Mouse (Mus musculus) lung, embryonic 16.5 days (tissue): ENCODE data around the gene R3hdm1. TPM values are rescaled to one million over a fixed set of nuclear protein-coding genes. Genes with fewer than 3 reads are reported as not detected.

Experiments
- ATAC-seq: fragments of 200-750 bp; cut with Nextera tagmentation; 2 replicates; pipeline ENCODE4 v1.8.0; 2017; ENCODE audit warnings: low read depth, mild to moderate bottlenecking, moderate library complexity
- H3K27ac ChIP-seq: fragments of 300-500 bp; sonication (generic); 2 replicates; pipeline ENCODE4 v1.5.1; 2014; ENCODE audit warnings: mild to moderate bottlenecking, control low read depth, low read length
- H3K27me3 ChIP-seq: fragments of 300-500 bp; sonication (generic); 2 replicates; pipeline ENCODE4 v1.6.1; 2014; ENCODE audit warnings: low read depth, low read length, mixed read lengths; ENCODE audit not compliant: control insufficient read depth, insufficient read depth
- H3K36me3 ChIP-seq: fragments of 300-500 bp; sonication (generic); 2 replicates; pipeline ENCODE4 v1.6.1; 2014; ENCODE audit warnings: low read length; ENCODE audit not compliant: control insufficient read depth, insufficient read depth
- H3K4me1 ChIP-seq: fragments of 300-500 bp; sonication (generic); replicated peaks from 2 replicates; pipeline ENCODE4 v1.6.1; 2014; ENCODE audit warnings: low read length, mixed read lengths; ENCODE audit not compliant: control insufficient read depth, insufficient read depth
- H3K4me2 ChIP-seq: fragments of 300-500 bp; sonication (generic); 2 replicates; pipeline ENCODE4 v1.6.1; 2014; ENCODE audit warnings: low read depth, low read length, control low read depth
- H3K4me3 ChIP-seq: fragments of 300-500 bp; sonication (generic); 2 replicates; pipeline ENCODE4 v1.5.1; 2014; ENCODE audit warnings: mild to moderate bottlenecking, low read length, control low read depth
- H3K9ac ChIP-seq: fragments of 300-500 bp; sonication (generic); 2 replicates; pipeline ENCODE4 v1.6.1; 2014; ENCODE audit warnings: low read length, control low read depth
- H3K9me3 ChIP-seq: fragments of 300-500 bp; sonication (generic); 2 replicates; pipeline ENCODE4 v1.6.1; 2016; ENCODE audit warnings: low read length; ENCODE audit not compliant: control insufficient read depth
- WGBS: fragments of 180-500 bp; shearing (Covaris S2); extraction: QIAGEN DNeasy Blood & Tissue Kit; methylation state at CpG from one replicate; pipeline ENCODE4 v1.1.7; 2014; 5-methylcytosine and 5-hydroxymethylcytosine counted together
- polyA plus RNA-seq: library from polyadenylated mRNA; unstranded; fragments of >200 nt; fragmentation: Nextera tagmentation; extraction: Ambion mirVana; gene quantifications from 2 replicates; pipeline ENCODE4 v1.2.1, GENCODE M21; 2015

The R3hdm1 gene
- 53.1 and 57.1 TPM in 2 replicates for polyA plus RNA-seq

DNA sequence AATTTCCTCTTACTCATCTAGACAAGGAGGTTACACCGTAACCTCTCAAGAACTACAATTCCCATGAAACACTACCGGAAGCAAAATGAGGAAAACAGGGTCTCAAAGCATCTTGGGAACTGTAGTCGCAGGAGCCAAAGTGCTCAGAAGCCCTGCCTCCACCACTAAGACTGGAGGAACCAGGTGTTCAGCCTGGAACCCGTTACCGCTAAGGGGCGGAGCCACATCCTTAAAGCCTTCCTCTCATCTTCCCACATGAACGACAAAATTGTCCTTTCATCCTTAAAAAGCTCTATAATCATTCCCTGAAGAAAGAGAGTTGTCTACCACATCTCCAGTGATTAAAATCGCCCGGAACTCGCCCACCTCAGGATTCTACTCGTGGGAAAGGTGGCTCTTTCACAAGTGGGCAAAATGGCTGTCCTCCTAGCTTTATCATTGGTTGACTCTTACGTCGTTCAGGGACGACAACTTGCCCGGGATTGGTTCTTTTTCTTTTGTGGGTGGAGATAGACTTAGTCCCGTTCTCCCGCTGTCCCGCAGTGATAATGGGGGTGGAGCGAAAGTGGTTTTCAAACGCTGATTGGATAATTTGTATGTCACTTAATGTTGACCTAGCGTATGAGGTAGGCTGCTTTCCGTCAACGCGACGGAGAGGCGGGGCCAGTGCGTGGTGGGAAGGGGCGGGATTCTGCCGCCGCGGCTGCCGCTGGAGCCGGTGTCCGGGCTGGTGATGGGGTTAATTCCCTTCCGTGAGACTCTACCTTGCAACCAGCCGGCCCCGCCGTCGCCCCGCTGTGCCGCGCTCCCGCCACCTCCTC, at the start of gene R3hdm1, which contains the start of gene Zranb3:
R3hdm1 (plus strand) TSS at position 661 of the 821 bp plus-strand sequence.
Zranb3 (minus strand) TSS at position 407 of the 821 bp plus-strand sequence.
- Histone ChIP-seq H3K9ac (peak within 1 kb of the TSS; percentile 88), H3K27me3 (no peaks in the 10 kb centered on the region), H3K4me1 (peaks cover 6% of the 10 kb centered on the region), H3K4me3 (peak within 1 kb of the TSS; percentile 91), H3K36me3 (no peaks in the 10 kb centered on the region), H3K4me2 (peak within 1 kb of the TSS; percentile 88), H3K9me3 (no peaks in the 10 kb centered on the region), H3K27ac (peak within 1 kb of the TSS; percentile 91)
- peak; percentile 97 for ATAC-seq
- under 1% methylated on average over 43 of the region's 43 CpGs for WGBS

DNA sequence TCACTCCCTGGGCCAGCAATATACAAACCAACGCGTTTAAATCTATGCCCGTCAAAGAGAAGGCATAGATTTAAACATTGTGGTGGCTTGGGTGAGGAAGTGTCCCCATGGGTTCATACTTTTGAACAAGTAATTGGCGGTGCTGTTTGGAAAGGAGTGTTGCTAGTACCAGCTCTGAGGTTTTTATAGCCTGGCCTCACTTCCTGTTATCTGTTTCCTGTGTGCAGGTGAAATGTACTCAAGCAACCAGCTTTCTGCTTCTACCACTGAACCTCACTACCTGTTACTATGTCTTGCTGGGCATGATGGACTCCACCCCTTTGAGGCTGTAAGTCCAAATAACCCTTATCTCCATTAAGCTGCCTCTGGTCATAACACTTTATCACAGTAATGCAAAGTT, 45.8 kb upstream of the R3hdm1 start:
- Histone ChIP-seq H3K4me1 (no peaks in the 10 kb centered on the region), H3K4me3 (no peak overlapping the region), H3K4me2 (no peak overlapping the region), H3K27ac (no peak overlapping the region), H3K36me3 (no peaks in the 10 kb centered on the region), H3K9me3 (no peaks in the 10 kb centered on the region), H3K27me3 (no peaks in the 10 kb centered on the region), H3K9ac (no peak overlapping the region)
- WGBS = 92% methylated on average over 4 of the region's 4 CpGs
- ATAC-seq = no peak

DNA sequence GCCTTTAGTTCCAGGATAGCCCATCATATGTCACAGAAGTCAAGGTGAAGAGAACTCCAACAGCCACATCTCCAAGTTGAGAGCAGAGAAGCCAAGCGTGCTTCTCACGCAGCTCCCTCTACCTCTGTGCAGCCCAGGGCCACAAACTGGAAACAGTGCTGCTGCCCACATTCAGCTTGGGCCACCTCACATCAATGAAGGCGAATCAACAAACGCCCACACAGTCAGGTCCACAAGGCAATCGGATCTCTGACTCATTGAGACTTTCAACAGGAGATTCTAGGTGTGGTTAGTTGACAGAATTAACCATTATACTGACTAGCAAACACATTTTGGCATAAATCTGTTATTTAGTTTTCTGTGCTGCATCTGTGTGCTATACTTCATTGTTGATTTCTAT, 44.5 kb upstream of the R3hdm1 start:
- Histone ChIP-seq H3K27ac (no peak overlapping the region), H3K36me3 (no peaks in the 10 kb centered on the region), H3K4me1 (no peaks in the 10 kb centered on the region), H3K27me3 (no peaks in the 10 kb centered on the region), H3K9me3 (no peaks in the 10 kb centered on the region), H3K9ac (no peak overlapping the region), H3K4me2 (no peak overlapping the region), H3K4me3 (no peak overlapping the region)
- ATAC-seq = no peak
- 95% methylated on average over 5 of the region's 5 CpGs for WGBS

DNA sequence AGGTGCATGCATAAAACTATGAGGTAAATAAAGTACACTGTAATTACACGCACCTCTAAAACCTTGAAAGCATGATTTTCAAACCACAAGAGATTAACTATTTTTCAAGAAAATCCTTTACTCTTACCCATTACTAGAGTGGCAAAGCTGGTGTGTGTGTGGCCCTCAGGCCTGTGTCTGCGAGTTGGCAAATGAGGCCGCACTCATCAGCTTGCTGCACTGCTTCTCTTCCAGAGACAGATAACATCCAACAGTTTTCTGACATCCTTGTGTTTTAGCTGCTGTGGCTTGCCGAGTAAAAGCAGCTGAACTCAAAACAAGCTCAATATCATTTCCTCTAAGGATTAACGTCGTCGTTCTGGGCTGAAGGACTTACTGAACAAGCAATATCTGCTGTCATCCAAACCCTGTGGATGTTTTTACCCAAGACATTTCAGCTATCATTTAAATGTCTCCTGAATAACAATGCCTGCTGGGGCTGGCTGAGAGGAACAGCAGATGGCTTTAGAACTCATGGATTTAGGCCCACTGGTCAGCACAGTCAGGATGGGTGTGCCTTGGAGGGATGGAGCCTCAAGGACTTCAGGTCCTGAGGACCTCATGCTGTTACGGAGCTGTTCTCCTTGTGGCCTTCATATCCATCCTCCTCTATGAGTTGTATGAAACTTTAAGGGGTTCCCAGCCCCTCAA, 42.3 kb upstream of the R3hdm1 start:
- H3K4me2 ChIP-seq = no peak overlapping the region
- H3K4me3 ChIP-seq = no peak overlapping the region
- H3K9ac ChIP-seq = no peak overlapping the region
- WGBS = 66% methylated on average over 8 of the region's 8 CpGs
- no peaks in the 10 kb centered on the region for H3K9me3 ChIP-seq
- H3K27me3 ChIP-seq = no peaks in the 10 kb centered on the region
- no peaks in the 10 kb centered on the region for H3K36me3 ChIP-seq
- H3K27ac ChIP-seq = no peak overlapping the region
- no peaks in the 10 kb centered on the region for H3K4me1 ChIP-seq
- no peak for ATAC-seq

DNA sequence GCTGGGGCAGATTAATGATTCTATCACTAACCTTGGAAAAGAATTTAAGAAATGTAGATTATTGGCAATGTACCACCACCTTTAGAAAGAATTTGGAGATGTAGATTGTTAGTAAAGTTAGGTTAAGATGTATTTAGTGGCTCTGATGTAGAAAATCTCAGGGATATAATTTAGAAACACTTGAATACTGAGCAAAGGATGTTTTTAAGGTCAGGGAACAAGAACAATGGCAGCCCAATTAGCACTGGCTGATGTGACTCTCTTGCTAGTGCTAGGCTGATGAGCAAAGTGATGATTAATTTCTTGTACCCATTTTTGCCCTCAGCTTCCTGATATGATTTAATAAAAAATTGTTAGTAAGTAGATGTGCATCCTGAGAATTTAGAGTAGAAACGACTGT, 41.7 kb upstream of the R3hdm1 start:
- H3K36me3 ChIP-seq = no peaks in the 10 kb centered on the region
- H3K27me3 ChIP-seq = no peaks in the 10 kb centered on the region
- H3K4me1 ChIP-seq = no peaks in the 10 kb centered on the region
- no peak overlapping the region for H3K4me2 ChIP-seq
- WGBS = 77% methylated on average over 1 of the region's 1 CpGs
- no peaks in the 10 kb centered on the region for H3K9me3 ChIP-seq
- H3K27ac ChIP-seq = no peak overlapping the region
- ATAC-seq = no peak
- H3K4me3 ChIP-seq = no peak overlapping the region
- no peak overlapping the region for H3K9ac ChIP-seq

DNA sequence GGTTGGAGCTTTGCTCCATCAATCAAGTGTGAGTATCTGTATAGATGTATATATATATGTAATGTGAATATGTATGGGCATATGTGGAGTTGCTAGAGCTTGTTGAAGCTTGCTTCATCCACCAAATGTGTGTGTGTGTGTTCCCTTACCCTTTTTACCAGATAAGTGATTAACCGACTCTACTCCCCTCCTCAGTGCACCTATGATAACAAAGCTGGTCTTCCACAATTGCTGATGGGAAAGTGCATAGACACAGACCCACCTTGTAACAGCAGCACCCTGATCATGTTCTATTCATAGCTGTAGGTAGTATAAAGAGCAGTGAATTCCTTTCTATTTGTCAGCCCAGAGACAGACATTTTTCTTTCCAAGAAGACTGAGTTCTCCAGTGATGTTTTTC, 40.9 kb upstream of the R3hdm1 start:
- 91% methylated on average over 1 of the region's 1 CpGs for WGBS
- H3K4me2 ChIP-seq = no peak overlapping the region
- no peak for ATAC-seq
- H3K27ac ChIP-seq = no peak overlapping the region
- no peak overlapping the region for H3K9ac ChIP-seq
- H3K9me3 ChIP-seq = no peaks in the 10 kb centered on the region
- H3K27me3 ChIP-seq = no peaks in the 10 kb centered on the region
- no peaks in the 10 kb centered on the region for H3K36me3 ChIP-seq
- no peak overlapping the region for H3K4me3 ChIP-seq
- H3K4me1 ChIP-seq = no peaks in the 10 kb centered on the region

DNA sequence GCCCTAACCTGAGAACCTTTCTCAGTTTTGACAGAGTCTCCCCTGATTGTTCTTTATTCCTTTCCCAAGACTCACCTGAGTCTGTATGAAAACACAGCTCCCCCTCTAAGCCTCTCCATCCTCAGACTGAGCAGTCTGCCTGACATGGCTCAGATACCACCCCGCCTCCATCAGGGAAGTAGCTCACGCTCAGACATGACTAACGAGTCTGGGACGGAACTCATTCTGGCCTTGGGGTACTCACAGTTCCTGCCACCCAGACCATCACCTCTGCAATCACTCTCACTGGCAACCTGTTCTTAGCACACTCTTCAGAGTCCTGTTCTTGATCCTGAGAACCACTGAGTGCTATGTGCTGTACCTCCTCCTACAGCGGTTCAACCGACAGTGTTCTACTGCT, 38.4 kb upstream of the R3hdm1 start:
- ATAC-seq = no peak
- no peak overlapping the region for H3K27ac ChIP-seq
- H3K4me1 ChIP-seq = no peaks in the 10 kb centered on the region
- no peak overlapping the region for H3K4me3 ChIP-seq
- 82% methylated on average over 6 of the region's 6 CpGs for WGBS
- H3K27me3 ChIP-seq = no peaks in the 10 kb centered on the region
- H3K9ac ChIP-seq = no peak overlapping the region
- H3K36me3 ChIP-seq = no peaks in the 10 kb centered on the region
- H3K9me3 ChIP-seq = no peaks in the 10 kb centered on the region
- H3K4me2 ChIP-seq = no peak overlapping the region

DNA sequence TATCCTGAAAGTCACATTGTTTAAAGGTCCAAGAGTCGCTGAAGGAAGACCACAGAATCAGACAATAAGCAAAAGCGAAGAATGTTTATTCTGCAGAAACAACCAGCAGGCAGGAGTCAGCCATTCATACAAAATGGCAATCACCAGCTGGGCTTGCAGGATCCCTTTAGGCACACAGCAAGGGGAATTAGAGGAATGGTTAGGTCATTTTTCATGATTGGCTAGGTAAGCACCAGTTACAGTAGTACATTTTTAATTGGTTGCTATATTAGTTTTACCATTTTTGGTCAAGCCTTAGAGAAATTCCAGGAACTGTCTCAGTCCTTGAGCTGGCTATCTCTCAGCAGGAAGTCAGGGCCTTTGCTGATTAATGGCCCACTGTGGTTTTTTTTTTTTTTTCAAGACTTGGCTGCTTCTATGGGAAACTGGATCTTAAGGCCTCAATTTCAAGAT, 34.1 kb upstream of the R3hdm1 start:
- Histone ChIP-seq H3K4me3 (no peak overlapping the region), H3K9ac (no peak overlapping the region), H3K4me2 (no peak overlapping the region), H3K4me1 (no peaks in the 10 kb centered on the region), H3K9me3 (no peaks in the 10 kb centered on the region), H3K27ac (0 out of 2 replicates have a peak overlapping the region, but pooled peaks have one; percentile 12), H3K36me3 (no peaks in the 10 kb centered on the region), H3K27me3 (no peaks in the 10 kb centered on the region)
- WGBS = 60% methylated on average over 2 of the region's 2 CpGs
- no peak for ATAC-seq

DNA sequence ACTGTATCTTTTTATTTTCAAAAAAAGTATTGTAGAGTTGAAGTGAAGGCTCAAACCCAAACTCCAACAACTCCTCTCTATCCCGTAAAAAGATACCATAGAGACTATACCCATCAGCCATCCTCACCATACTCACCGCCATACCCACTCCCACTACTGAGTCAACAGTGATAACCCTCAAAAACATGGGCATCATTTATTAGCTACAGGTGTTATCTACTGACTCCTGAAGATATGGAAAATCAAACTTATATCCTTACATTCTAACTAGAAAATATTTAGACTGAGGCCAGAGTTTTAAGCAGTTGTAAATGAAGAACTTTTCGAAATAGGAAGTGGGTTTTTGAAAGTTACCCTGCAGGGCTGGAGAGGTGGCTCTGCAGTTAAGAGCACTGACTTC, 33.1 kb upstream of the R3hdm1 start:
- Histone ChIP-seq H3K36me3 (no peaks in the 10 kb centered on the region), H3K4me1 (no peaks in the 10 kb centered on the region), H3K27me3 (no peaks in the 10 kb centered on the region), H3K4me3 (no peak overlapping the region), H3K9ac (no peak overlapping the region), H3K9me3 (no peaks in the 10 kb centered on the region), H3K4me2 (no peak overlapping the region), H3K27ac (no peak overlapping the region)
- no peak for ATAC-seq
- 89% methylated on average over 3 of the region's 3 CpGs for WGBS
